Mouse (Mus musculus) liver, postnatal 0 days (tissue): Measurements from ENCODE around the gene Ckap4.

ENCODE experiments used
- CTCF ChIP-seq: sonication (generic); IDR thresholded peaks from 2 replicates; pipeline ENCODE4 v1.5.1; 2016; ENCODE audit warnings: antibody characterized with exemption, low read depth
- EP300 ChIP-seq: IDR thresholded peaks from 2 replicates; pipeline ENCODE4 v1.6.1; 2016; ENCODE audit warnings: antibody characterized with exemption, low read depth, mild to moderate bottlenecking

GRCm38 (mm10) chr10:84535859-84536258, 2.0 kb upstream of the Ckap4 start:
- TF ChIP-seq CTCF (no peak), EP300 (no peak)
